Mouse (Mus musculus) kidney, postnatal 0 days (tissue): ENCODE results near the gene Mindy3. TPM values are rescaled to one million over a fixed set of nuclear protein-coding genes. Genes with fewer than 3 reads are reported as not detected.

ENCODE experiments used
- ATAC-seq: fragments of 200-750 bp; cut with Nextera tagmentation; replicated peaks from 2 replicates; pipeline ENCODE4 v1.8.0; 2017; ENCODE audit warnings: low read depth, moderate number of reproducible peaks, moderate TSS enrichment, moderate library complexity; ENCODE audit not compliant: low FRiP score
- DNase-seq: peaks from one replicate; pipeline ENCODE4 v3.0.0-alpha.2; 2016; ENCODE audit warnings: low spot score
- H3K27ac ChIP-seq: fragments of 300-500 bp; sonication (generic); 2 replicates; pipeline ENCODE4 v1.5.1; 2014; ENCODE audit warnings: mild to moderate bottlenecking
- H3K27me3 ChIP-seq: fragments of 300-500 bp; sonication (generic); 2 replicates; pipeline ENCODE4 v1.6.1; 2014; ENCODE audit warnings: low read length, mixed read lengths; ENCODE audit not compliant: insufficient read depth
- H3K36me3 ChIP-seq: fragments of 300-500 bp; sonication (generic); 2 replicates; pipeline ENCODE4 v1.6.1; 2014; ENCODE audit warnings: low read length, mixed read lengths; ENCODE audit not compliant: insufficient read depth
- H3K4me1 ChIP-seq: fragments of 300-500 bp; sonication (generic); replicated peaks from 2 replicates; pipeline ENCODE4 v1.6.1; 2014; ENCODE audit warnings: antibody characterized with exemption, low read length, mixed read lengths; ENCODE audit not compliant: insufficient read depth
- H3K4me2 ChIP-seq: fragments of 300-500 bp; sonication (generic); 2 replicates; pipeline ENCODE4 v1.6.1; 2014; ENCODE audit warnings: mild to moderate bottlenecking, low read length, moderate library complexity, mixed read lengths
- H3K4me3 ChIP-seq: fragments of 300-500 bp; sonication (generic); replicated peaks from 2 replicates; pipeline ENCODE4 v1.5.1; 2014; ENCODE audit warnings: low read depth, low read length
- H3K9ac ChIP-seq: fragments of 300-500 bp; sonication (generic); 2 replicates; pipeline ENCODE4 v1.6.1; 2014; ENCODE audit warnings: low read depth, low read length
- H3K9me3 ChIP-seq: fragments of 300-500 bp; sonication (generic); replicated peaks from 2 replicates; pipeline ENCODE4 v1.6.1; 2016; ENCODE audit warnings: low read length, inconsistent platforms, mixed read lengths
- CTCF ChIP-seq: IDR thresholded peaks from 2 replicates; pipeline ENCODE4 v1.5.1; 2016; ENCODE audit warnings: antibody characterized with exemption, low read depth, mild to moderate bottlenecking, moderate library complexity
- WGBS: fragments of 180-500 bp; shearing (Covaris S2); extraction: QIAGEN DNeasy Blood & Tissue Kit; methylation state at CpG from one replicate; pipeline ENCODE4 v1.1.7; 2014; 5-methylcytosine and 5-hydroxymethylcytosine counted together
- polyA plus RNA-seq: library from polyadenylated mRNA; unstranded; fragments of >200 nt; fragmentation: Nextera tagmentation; extraction: Ambion mirVana; gene quantifications from 2 replicates; pipeline ENCODE4 v1.2.1, GENCODE M21; 2015

The Mindy3 gene
- polyA plus RNA-seq, 1 experiment from 2014 or later: 39.5 TPM

GRCm38 (mm10) chr2:12328355-12329067, 90.8 kb downstream of the Mindy3 start:
- H3K4me2 ChIP-seq: 0 out of 2 replicates have a peak overlapping the region, but pooled peaks have one; percentile 50
- H3K27ac ChIP-seq: no peak overlapping the region
- no peak for ATAC-seq

GRCm38 (mm10) chr2:12327691-12328354, 91.4 kb downstream of the Mindy3 start:
- DNase-seq (no peak), ATAC-seq (no peak)
- 29% methylated on average over 11 of the region's 11 CpGs for WGBS
- peaks cover 10% of the 10 kb centered on the region; the same call in 1 of the 2 replicates for H3K4me1 ChIP-seq
- no peaks in the 10 kb centered on the region for H3K9me3 ChIP-seq
- peak overlapping the region; percentile 50 for H3K4me2 ChIP-seq
- no peak for TF ChIP-seq CTCF
- no peak overlapping the region for H3K27ac ChIP-seq
- H3K27me3 ChIP-seq: no peaks in the 10 kb centered on the region
- no peak overlapping the region for H3K9ac ChIP-seq
- H3K36me3 ChIP-seq: no peaks in the 10 kb centered on the region
- H3K4me3 ChIP-seq: peak overlapping the region; percentile 16; the same call in 1 of the 2 replicates

More at GRCm38 (mm10) chr2:12328355-12329067, 90.8 kb downstream of the Mindy3 start:
- 28% methylated on average over 8 of the region's 8 CpGs for WGBS
- TF ChIP-seq CTCF: no peak
- Histone ChIP-seq H3K4me1 (peaks cover 10% of the 10 kb centered on the region; the same call in 1 of the 2 replicates), H3K9ac (no peak overlapping the region), H3K36me3 (no peaks in the 10 kb centered on the region), H3K9me3 (no peaks in the 10 kb centered on the region), H3K27me3 (no peaks in the 10 kb centered on the region), H3K4me3 (no peak overlapping the region)
- no peak for DNase-seq

GRCm38 (mm10) chr2:12327216-12327615, 92.1 kb downstream of the Mindy3 start:
- peaks cover 10% of the 10 kb centered on the region; the same call in 1 of the 2 replicates for H3K4me1 ChIP-seq
- H3K9ac ChIP-seq: no peak overlapping the region
- 12% methylated on average over 10 of the region's 10 CpGs for WGBS
- H3K27me3 ChIP-seq: no peaks in the 10 kb centered on the region
- ATAC-seq (peak; percentile 35; the same call in 1 of the 2 replicates), DNase-seq (peak; percentile 60)
- H3K27ac ChIP-seq: no peak overlapping the region
- peak overlapping the region; percentile 16 for H3K4me3 ChIP-seq
- H3K9me3 ChIP-seq: no peaks in the 10 kb centered on the region
- H3K4me2 ChIP-seq: peak overlapping the region; percentile 50
- no peak for TF ChIP-seq CTCF
- H3K36me3 ChIP-seq: no peaks in the 10 kb centered on the region

GRCm38 (mm10) chr2:12325868-12326267, 93.4 kb downstream of the Mindy3 start:
- Histone ChIP-seq H3K36me3 (no peaks in the 10 kb centered on the region), H3K27me3 (no peaks in the 10 kb centered on the region), H3K9ac (no peak overlapping the region), H3K4me1 (peaks cover 10% of the 10 kb centered on the region; the same call in 1 of the 2 replicates), H3K27ac (no peak overlapping the region), H3K4me3 (no peak overlapping the region), H3K9me3 (no peaks in the 10 kb centered on the region), H3K4me2 (no peak overlapping the region)
- ATAC-seq (no peak), DNase-seq (no peak)
- TF ChIP-seq CTCF: no peak
- WGBS: 82% methylated on average over 2 of the region's 2 CpGs

GRCm38 (mm10) chr2:12325417-12325816, 93.9 kb downstream of the Mindy3 start:
- Histone ChIP-seq H3K36me3 (no peaks in the 10 kb centered on the region), H3K27ac (no peak overlapping the region), H3K4me2 (no peak overlapping the region), H3K4me3 (no peak overlapping the region), H3K9me3 (no peaks in the 10 kb centered on the region), H3K27me3 (no peaks in the 10 kb centered on the region), H3K4me1 (peaks cover 10% of the 10 kb centered on the region; the same call in 1 of the 2 replicates), H3K9ac (no peak overlapping the region)
- ATAC-seq (0 out of 2 replicates have a peak, but pooled peaks have one; percentile 36), DNase-seq (peak; percentile 19)
- no peak for TF ChIP-seq CTCF
- 73% methylated on average over 6 of the region's 6 CpGs for WGBS

GRCm38 (mm10) chr2:12320914-12321313, 98.4 kb downstream of the Mindy3 start:
- no peak overlapping the region for H3K27ac ChIP-seq
- 85% methylated on average over 4 of the region's 4 CpGs for WGBS
- no peaks in the 10 kb centered on the region for H3K36me3 ChIP-seq
- no peak overlapping the region for H3K4me3 ChIP-seq
- H3K9ac ChIP-seq: no peak overlapping the region
- TF ChIP-seq CTCF: no peak
- H3K4me2 ChIP-seq: no peak overlapping the region
- H3K27me3 ChIP-seq: no peaks in the 10 kb centered on the region
- H3K4me1 ChIP-seq: no peaks in the 10 kb centered on the region
- DNase-seq (no peak), ATAC-seq (no peak)
- no peaks in the 10 kb centered on the region for H3K9me3 ChIP-seq
